Mouse (Mus musculus): ENCODE results near the gene Acbd4.

The Acbd4 gene

DNA sequence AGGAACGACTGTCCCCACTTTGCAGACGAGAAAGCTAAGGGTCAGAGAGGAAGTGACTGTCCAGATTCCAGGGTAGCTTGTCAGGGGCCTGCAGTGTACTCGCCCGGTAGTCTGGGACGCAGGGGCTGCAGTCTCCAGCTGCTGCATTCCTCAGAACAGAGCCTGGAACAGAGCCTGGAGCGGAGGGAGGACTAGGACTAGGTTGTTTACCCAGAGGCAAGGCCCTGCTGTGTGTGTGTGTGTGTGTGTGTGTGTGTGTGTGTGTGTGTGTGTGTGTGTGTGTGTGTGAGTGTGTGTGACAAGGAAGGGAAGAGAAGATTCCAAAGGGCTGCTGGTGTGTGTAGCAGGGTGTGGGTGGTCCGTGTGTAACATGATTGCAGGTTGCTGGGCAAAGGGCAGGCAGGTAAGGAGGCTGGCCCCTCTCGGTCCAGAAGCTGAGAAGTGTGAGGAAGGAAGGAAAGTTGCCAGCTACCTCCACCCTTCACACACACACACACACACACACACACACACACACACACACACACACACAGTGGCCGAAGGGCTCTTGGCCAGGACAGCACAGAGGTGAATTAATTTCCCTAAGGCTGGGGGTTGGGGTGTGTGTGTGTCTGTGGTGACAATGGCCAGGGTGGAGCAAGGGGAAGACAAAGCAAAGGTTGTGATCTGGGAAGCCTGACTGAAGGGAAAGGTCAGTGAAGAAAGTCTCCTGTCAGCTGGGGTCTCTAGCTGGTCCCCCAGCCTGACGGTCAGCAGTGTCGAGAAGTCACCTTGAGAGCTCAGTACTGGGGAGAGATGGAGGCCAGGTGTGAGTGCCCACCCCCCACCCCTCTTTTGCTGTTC, 39.8 kb downstream of the Acbd4 start:
- no peak for DNase-seq (ENCODE audit: low read depth, low spot score)

DNA sequence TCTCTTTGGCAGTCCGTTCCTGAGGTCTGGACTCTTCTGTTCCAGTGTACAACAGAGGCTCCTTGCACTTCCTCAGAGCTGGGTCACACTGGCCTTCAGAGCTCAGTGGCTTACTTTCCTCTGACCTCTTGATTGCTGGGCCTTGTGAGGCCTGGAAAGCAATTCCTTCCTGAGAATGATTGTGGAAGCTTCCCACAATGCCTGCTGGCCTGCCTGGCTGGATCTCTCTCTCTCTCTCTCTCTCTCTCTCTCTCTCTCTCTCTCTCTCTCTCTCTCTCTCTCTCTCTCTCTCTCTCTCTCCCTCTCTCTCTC, 40.4 kb downstream of the Acbd4 start:
- DNase-seq (ENCODE audit: low read depth, low spot score): no peak

DNA sequence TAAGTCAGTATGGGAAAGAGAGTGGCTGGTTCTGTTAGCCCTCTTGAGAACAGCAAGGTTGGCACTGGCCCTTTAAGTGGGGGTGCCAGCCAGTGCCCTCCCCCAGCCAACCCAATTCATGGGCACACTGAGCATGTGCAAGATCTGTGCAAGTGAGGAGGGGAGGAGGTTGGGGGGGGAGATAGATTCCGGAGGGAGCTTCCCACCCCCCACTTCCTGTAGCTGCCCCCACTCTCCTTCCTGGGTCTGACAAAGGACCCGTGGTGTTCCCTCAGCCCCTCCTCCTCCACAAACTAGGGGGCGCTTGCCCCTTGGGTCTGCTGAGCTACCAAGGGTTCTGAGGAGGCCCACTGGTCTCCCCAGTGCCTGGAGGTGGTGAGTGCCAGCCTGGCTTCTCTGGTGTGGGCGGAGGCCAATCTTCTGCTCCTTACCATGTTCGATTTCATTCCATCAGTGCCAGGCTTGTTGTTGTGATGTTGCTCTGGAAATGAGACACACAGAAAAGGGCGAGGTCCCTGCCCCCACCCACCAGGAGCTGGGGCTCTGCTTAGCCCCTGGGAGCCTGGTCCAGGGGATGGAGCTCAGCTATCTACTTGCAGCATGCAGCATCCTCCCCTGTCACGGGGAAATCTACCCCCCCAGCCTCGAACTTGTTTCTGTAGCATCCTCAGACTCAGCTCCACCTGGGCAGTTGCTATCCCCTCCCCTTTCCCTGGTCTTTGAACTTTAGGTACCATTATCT, 41.1 kb downstream of the Acbd4 start:
- no peak for DNase-seq (ENCODE audit: low read depth, low spot score)

DNA sequence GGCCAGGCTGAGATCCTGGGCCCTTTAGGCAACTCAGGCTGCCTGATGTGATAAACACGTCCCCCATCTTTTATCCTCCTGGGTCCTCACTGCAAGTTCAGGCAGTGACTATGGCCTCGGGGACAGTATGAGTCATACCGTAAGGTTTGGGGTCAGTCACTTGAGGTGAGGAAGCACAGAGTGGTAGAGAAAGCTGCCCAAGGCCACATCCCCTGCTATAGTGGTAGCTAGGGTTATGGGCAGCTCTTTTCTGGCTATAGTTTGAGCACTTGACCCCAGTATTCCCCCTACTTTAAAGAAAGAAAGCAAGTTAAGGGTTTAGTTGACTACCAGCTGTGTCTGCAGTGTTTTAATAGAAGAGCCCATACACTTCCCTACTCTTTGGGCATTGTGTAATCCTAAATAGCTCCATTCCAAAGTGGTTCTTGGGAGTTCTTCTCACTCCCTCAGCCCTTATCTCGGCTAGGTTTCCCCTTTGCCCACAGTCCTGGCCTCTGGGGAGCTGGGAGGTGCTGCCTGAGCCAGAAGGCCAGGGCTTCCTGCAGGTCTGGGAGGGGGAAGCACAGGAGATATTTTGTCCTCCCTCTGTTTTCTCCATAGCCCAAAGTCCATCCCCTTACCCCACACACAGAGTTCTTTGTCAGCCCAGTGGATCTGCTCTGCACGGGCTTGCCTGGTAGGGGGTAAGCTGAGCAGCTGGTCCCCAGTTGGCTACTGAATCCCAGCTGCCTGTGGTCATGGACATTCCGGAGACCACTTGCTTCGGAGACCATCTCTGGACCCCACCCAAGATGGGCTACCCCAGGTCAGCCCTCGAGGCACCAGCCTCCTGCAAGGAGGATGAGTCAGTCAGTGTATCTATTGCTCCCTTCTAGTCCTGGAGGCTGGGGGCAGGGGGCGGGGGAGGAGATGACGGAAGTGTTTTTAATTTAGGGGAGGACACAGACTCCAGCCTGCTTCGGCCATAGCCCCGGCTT, 43.1 kb downstream of the Acbd4 start:
- DNase-seq (ENCODE audit: low read depth, low spot score): no peak

DNA sequence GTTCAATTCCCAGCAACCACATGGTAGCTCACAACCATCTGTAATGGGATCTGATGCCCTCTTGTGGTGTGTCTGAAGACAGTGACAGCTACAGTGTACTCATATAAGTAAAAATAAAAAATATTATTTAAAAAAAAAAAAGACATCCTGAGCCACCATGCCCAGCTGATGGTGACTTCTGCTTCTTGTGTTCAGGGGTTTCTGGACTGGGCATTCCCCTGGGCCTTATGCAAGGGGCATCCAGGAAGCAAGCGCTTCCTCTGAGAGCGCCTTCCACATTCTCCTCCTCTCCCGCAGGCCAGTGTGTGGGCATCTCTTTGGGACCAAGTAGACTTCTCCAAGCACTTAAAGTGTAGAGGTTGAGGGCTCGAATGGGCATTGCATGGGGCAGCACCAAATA, 44.9 kb downstream of the Acbd4 start:
- DNase-seq (ENCODE audit: low read depth, low spot score): no peak

DNA sequence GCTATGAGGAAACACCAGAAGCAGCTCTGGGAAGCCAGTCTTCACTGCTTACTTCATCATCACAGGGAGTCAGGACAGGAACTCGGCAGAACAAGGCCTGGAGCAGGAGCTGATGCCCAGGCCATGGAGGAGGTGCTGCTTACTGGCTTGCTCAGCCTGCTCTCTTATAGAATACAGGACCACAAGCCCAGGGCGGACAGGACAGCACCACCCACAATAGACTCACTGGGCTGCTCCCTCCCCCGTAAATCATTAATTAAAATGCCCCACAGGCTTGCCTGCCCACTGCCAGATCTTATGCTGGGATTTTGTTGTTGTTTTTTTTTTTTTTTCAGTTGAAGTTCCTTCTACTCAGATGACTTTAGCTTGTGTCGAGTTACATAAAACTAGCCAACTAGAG, 46.3 kb downstream of the Acbd4 start:
- DNase-seq (ENCODE audit: low read depth, low spot score): no peak

DNA sequence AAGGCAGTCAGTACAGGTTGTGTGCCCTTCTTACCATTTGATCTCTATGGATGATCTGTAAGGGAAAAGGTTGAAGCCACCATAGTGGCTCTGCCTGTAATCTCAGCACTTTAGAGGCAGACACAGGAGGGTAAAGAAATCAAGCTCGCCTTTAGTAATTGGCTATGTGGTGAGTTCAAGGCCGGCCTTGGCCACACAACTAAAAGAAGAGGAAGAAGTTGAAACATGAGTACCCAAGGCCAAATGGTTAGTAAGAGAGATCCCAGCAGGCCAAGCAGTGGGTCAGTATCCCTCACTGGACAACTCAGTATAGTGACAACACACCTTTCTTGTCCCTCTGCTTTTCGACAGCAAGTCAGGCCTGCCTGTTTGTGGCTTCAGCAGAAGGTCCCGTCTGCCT, 48.3 kb downstream of the Acbd4 start:
- DNase-seq (ENCODE audit: low read depth, low spot score): no peak

DNA sequence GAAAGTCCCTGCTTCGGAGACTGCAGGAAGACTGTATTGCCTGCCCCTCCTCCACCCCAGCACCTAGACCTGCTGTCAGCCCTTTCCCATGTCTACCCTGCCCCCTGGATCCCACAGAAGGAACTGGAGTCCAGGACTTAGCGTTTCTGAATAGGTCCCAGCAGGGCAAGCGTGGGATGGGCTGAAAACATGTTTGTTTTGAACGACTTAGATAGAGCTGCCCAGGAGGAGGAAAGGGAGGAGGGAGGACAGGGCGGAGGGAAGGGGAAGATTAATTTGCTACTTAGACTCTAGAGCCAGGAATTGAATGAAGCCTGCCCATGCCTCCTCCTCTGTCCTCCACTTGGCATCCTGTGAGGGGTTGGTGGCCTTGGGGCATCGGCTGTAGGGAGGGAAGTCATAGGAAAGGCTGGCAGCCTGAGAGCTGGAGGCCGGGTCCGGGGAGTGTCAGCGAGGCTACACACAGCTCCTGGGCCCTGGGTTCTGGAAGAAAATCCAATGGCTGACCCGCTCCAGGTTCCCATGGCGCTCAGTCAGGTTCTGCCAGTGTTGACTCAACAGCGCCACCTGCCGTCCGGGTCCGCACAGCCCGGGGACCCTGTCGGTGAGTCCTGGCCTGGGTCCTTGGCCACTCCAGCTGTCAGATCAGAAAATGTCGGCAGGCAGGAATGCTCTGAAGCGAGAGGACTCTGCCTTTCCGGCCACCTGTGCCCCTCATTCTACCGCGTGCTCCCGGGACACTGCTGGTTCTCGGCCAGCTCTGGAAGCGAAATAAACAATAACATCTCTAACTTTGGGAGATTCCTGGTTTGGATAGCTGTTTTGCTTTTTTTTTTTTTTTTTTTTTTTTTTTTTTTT, 57.4 kb downstream of the Acbd4 start:
- peak; percentile 69 for DNase-seq (ENCODE audit: low read depth, low spot score)

DNA sequence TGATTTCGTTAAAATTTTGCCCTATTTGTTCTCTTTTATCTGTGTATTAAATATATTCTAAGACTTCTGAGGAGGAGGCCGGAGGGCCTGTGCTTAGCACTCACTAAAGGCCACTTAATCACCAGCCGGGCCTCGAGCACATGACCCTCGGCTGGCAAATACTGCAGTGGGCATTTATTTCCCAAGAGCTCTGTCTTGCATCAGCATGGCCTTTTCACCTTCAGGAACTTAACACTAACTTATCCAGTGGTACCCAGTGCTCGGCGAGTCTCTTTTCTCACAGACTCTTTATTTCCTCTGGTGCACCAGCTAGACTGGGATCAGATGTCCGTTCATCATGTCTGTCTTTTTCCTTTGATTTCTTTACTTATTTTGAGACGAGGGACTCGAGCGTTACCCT, 59.3 kb downstream of the Acbd4 start:
- no peak for DNase-seq (ENCODE audit: low read depth, low spot score)

DNA sequence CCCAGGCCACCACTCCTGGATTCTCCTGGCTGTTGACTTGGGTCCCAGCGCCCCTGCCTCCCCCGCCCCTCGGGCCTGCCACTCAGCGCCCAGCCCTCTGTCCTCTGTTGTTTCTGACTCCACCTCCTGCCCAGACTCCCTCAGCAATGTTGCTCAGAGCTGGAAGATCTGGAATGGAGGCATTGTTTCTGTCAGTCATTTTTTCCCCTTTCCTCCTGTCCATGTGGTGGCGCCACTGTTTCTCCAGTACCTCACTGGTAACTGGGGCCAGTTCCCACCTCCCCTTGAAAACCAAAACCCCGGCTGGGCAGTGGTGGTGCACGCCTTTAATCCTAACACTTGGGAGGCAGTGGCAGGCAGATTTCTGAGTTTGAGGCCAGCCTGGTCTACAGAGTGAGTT, 60.0 kb downstream of the Acbd4 start:
- DNase-seq (ENCODE audit: low read depth, low spot score): no peak

Measured in retina, adult 2 months (tissue).